Mouse (Mus musculus): ENCODE results near the gene Tmem199. TPM values are rescaled to one million over a fixed set of nuclear protein-coding genes. Genes with fewer than 3 reads are reported as not detected.

The Tmem199 gene
- total and polyA plus RNA-seq, 2 experiments from 2014 or later: 48.2 to 92.4 TPM

GRCm38 (mm10) chr11:78531046-78531445 lies 19.1 kb upstream of the Tmem199 start:
- Histone ChIP-seq H3K27me3 (ENCODE audit: insufficient read depth, low read length) (no peaks in the 10 kb centered on the region), H3K4me1 (ENCODE audit: insufficient read depth, low read length) (peaks cover 6% of the 10 kb centered on the region; the same call in 1 of the 2 replicates), H3K4me2 (ENCODE audit: low read depth, low read length, poor library complexity, severe bottlenecking) (no peak overlapping the region), H3K9ac (replicated peaks; ENCODE audit: low read length, poor library complexity, severe bottlenecking) (no peak overlapping the region), H3K36me3 (ENCODE audit: insufficient read depth, low read length) (peaks cover 39% of the 10 kb centered on the region), H3K27ac (ENCODE audit: low read depth, low read length) (no peak overlapping the region), H3K4me3 (ENCODE audit: low read depth, low read length) (no peak overlapping the region), H3K9me3 (ENCODE audit: low read length) (no peaks in the 10 kb centered on the region)
- 79% methylated on average over 6 of the region's 6 CpGs for WGBS
- DNase-seq (ENCODE audit: low spot score) (no peak), ATAC-seq (ENCODE audit: low FRiP score) (no peak)
- no peak for TF ChIP-seq CTCF (IDR thresholded peaks at IDR 0.05)

- WGBS: 90% methylated on average over 12 of the region's 12 CpGs
- no peak for ATAC-seq (ENCODE audit: low FRiP score)
- H3K27ac ChIP-seq (ENCODE audit: low read depth, low read length): no peak overlapping the region
- no peaks in the 10 kb centered on the region for H3K27me3 ChIP-seq (ENCODE audit: insufficient read depth, low read length)
- no peaks in the 10 kb centered on the region for H3K9me3 ChIP-seq (ENCODE audit: low read length)
- no peak for TF ChIP-seq CTCF (IDR thresholded peaks at IDR 0.05)
- no peak for DNase-seq (ENCODE audit: low spot score)
- peaks cover 46% of the 10 kb centered on the region for H3K36me3 ChIP-seq (ENCODE audit: insufficient read depth, low read length)
- no peak overlapping the region for H3K9ac ChIP-seq (replicated peaks; ENCODE audit: low read length, poor library complexity, severe bottlenecking)
- no peak overlapping the region for H3K4me2 ChIP-seq (ENCODE audit: low read depth, low read length, poor library complexity, severe bottlenecking)
- no peak overlapping the region for H3K4me3 ChIP-seq (ENCODE audit: low read depth, low read length)
- peaks cover 5% of the 10 kb centered on the region; the same call in 1 of the 2 replicates for H3K4me1 ChIP-seq (ENCODE audit: insufficient read depth, low read length)
These were observed 18.0 kb upstream of the Tmem199 start for GRCm38 (mm10) chr11:78530001-78530400.

- H3K4me1 ChIP-seq (ENCODE audit: insufficient read depth, low read length): no peaks in the 10 kb centered on the region
- peaks cover 58% of the 10 kb centered on the region for H3K36me3 ChIP-seq (ENCODE audit: insufficient read depth, low read length)
- DNase-seq (ENCODE audit: low spot score) (no peak), ATAC-seq (ENCODE audit: low FRiP score) (no peak)
- no peak overlapping the region for H3K27ac ChIP-seq (ENCODE audit: low read depth, low read length)
- H3K9ac ChIP-seq (replicated peaks; ENCODE audit: low read length, poor library complexity, severe bottlenecking): no peak overlapping the region
- H3K9me3 ChIP-seq (ENCODE audit: low read length): no peaks in the 10 kb centered on the region
- H3K4me3 ChIP-seq (ENCODE audit: low read depth, low read length): no peak overlapping the region
- TF ChIP-seq CTCF (IDR thresholded peaks at IDR 0.05): no peak
- H3K4me2 ChIP-seq (ENCODE audit: low read depth, low read length, poor library complexity, severe bottlenecking): no peak overlapping the region
- no peaks in the 10 kb centered on the region for H3K27me3 ChIP-seq (ENCODE audit: insufficient read depth, low read length)
- 77% methylated on average over 9 of the region's 9 CpGs for WGBS
These were observed 16.7 kb upstream of the Tmem199 start for GRCm38 (mm10) chr11:78528714-78529113.

- no peaks in the 10 kb centered on the region for H3K9me3 ChIP-seq (ENCODE audit: low read length)
- no peak overlapping the region for H3K9ac ChIP-seq (replicated peaks; ENCODE audit: low read length, poor library complexity, severe bottlenecking)
- ATAC-seq (ENCODE audit: low FRiP score) (no peak), DNase-seq (ENCODE audit: low spot score) (peak; percentile 61)
- H3K27ac ChIP-seq (ENCODE audit: low read depth, low read length): no peak overlapping the region
- H3K4me3 ChIP-seq (ENCODE audit: low read depth, low read length): no peak overlapping the region
- H3K4me2 ChIP-seq (ENCODE audit: low read depth, low read length, poor library complexity, severe bottlenecking): no peak overlapping the region
- H3K4me1 ChIP-seq (ENCODE audit: insufficient read depth, low read length): no peaks in the 10 kb centered on the region
- H3K36me3 ChIP-seq (ENCODE audit: insufficient read depth, low read length): peaks cover 84% of the 10 kb centered on the region
- no peak for TF ChIP-seq CTCF (IDR thresholded peaks at IDR 0.05)
- WGBS: 69% methylated on average over 2 of the region's 2 CpGs
- H3K27me3 ChIP-seq (ENCODE audit: insufficient read depth, low read length): no peaks in the 10 kb centered on the region
These were observed 12.9 kb upstream of the Tmem199 start for GRCm38 (mm10) chr11:78524838-78525237.

- DNase-seq (ENCODE audit: low spot score) (peak; percentile 44), ATAC-seq (ENCODE audit: low FRiP score) (no peak)
- H3K27ac ChIP-seq (ENCODE audit: low read depth, low read length): no peak overlapping the region
- H3K4me2 ChIP-seq (ENCODE audit: low read depth, low read length, poor library complexity, severe bottlenecking): no peak overlapping the region
- H3K36me3 ChIP-seq (ENCODE audit: insufficient read depth, low read length): peaks cover 84% of the 10 kb centered on the region
- H3K9ac ChIP-seq (replicated peaks; ENCODE audit: low read length, poor library complexity, severe bottlenecking): no peak overlapping the region
- H3K27me3 ChIP-seq (ENCODE audit: insufficient read depth, low read length): no peaks in the 10 kb centered on the region
- H3K4me1 ChIP-seq (ENCODE audit: insufficient read depth, low read length): no peaks in the 10 kb centered on the region
- no peak for TF ChIP-seq CTCF (IDR thresholded peaks at IDR 0.05)
- H3K9me3 ChIP-seq (ENCODE audit: low read length): no peaks in the 10 kb centered on the region
- no peak overlapping the region for H3K4me3 ChIP-seq (ENCODE audit: low read depth, low read length)
- 76% methylated on average over 9 of the region's 9 CpGs for WGBS
These were observed 11.4 kb upstream of the Tmem199 start for GRCm38 (mm10) chr11:78523241-78523955.

GRCm38 (mm10) chr11:78522481-78522997 lies 10.6 kb upstream of the Tmem199 start:
- Histone ChIP-seq H3K27ac (ENCODE audit: low read depth, low read length) (0 out of 2 replicates have a peak overlapping the region, but pooled peaks have one; percentile 3), H3K4me2 (ENCODE audit: low read depth, low read length, poor library complexity, severe bottlenecking) (no peak overlapping the region), H3K4me3 (ENCODE audit: low read depth, low read length) (no peak overlapping the region), H3K36me3 (ENCODE audit: insufficient read depth, low read length) (peaks cover 85% of the 10 kb centered on the region), H3K4me1 (ENCODE audit: insufficient read depth, low read length) (no peaks in the 10 kb centered on the region), H3K27me3 (ENCODE audit: insufficient read depth, low read length) (no peaks in the 10 kb centered on the region), H3K9me3 (ENCODE audit: low read length) (no peaks in the 10 kb centered on the region), H3K9ac (replicated peaks; ENCODE audit: low read length, poor library complexity, severe bottlenecking) (no peak overlapping the region)
- TF ChIP-seq CTCF (IDR thresholded peaks at IDR 0.05): peak; percentile 60
- 88% methylated on average over 1 of the region's 1 CpGs for WGBS
- no peak for ATAC-seq (ENCODE audit: low FRiP score)
- DNase-seq (ENCODE audit: low spot score): peak; percentile 31
